Comparison of ENCODE assay signal across 20 mouse cellular contexts in the genomic region with DNA sequence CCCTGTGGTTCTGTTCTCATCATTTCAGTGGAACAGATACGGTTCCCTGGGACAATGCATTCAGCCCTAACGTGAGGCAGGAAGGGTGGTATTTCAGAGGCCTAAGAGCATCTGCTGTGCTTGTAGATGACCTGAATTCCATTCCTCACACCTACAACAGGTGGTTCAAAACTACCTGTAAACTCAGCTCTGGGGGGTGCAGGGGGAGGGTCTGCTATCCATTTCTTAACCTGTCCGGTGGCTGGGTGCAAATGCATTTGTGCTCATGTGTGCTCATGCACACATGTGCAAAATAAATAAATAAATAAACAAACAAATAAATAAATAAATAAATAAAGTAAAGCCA.
DNase-seq lines count a peak whose midpoint lies in the region; ATAC-seq lines count a peak whose summit lies in the region.
"Had no signal": no experiment of that assay in that cellular context is flagged by ENCODE, and none has a peak within 500 bp of the region (broad histone marks: within the 10 kb centered on the region; RNA-seq: fewer than 3 reads in every experiment).

No protein-coding gene starts in this region.

- H3K4me3 ChIP-seq in heart, embryonic 10.5 days: no peak overlapping the region
- no peak overlapping the region for H3K4me3 ChIP-seq in kidney, embryonic 14.5 days (ENCODE audit: low read length)
- H3K4me3 ChIP-seq in midbrain, embryonic 12.5 days: no peak overlapping the region
- no peak overlapping the region for H3K4me3 ChIP-seq in midbrain, embryonic 10.5 days
- H3K4me3 ChIP-seq: embryonic facial prominence, embryonic 15.5 days; erythroblast, embryonic 14.5 days; forebrain, embryonic 12.5 days; heart, adult 2 months; hindbrain, embryonic 10.5 days; intestine, embryonic 15.5 days had no signal

- no peak overlapping the region for H3K27ac ChIP-seq in heart, embryonic 10.5 days
- no peak overlapping the region for H3K27ac ChIP-seq in kidney, embryonic 14.5 days (ENCODE audit: low read depth, low read length)
- H3K27ac ChIP-seq in midbrain, embryonic 12.5 days (replicated peaks): no peak overlapping the region
- no peak overlapping the region for H3K27ac ChIP-seq in midbrain, embryonic 10.5 days (replicated peaks)
- H3K27ac ChIP-seq: forebrain, embryonic 12.5 days; heart, adult 2 months; hindbrain, embryonic 10.5 days; hindbrain, embryonic 14.5 days; intestine, embryonic 15.5 days had no signal

- 0 out of 2 replicates have a peak, but pooled peaks have one; percentile 12 for ATAC-seq in kidney, embryonic 14.5 days (ENCODE audit: low FRiP score, low TSS enrichment)
- ATAC-seq in midbrain, embryonic 12.5 days (ENCODE audit: low FRiP score, low read depth): 0 out of 2 replicates have a peak, but pooled peaks have one; percentile 2
- ATAC-seq: forebrain, embryonic 16.5 days; intestine, embryonic 15.5 days had no signal

- WGBS in heart, embryonic 10.5 days: 75% methylated on average over 3 of the region's 3 CpGs
- WGBS in kidney, embryonic 14.5 days: 50% methylated on average over 3 of the region's 3 CpGs
- WGBS in midbrain, embryonic 12.5 days: 56% methylated on average over 3 of the region's 3 CpGs
- WGBS in midbrain, embryonic 10.5 days: 67% methylated on average over 3 of the region's 3 CpGs

- peaks cover 26% of the 10 kb centered on the region for H3K4me1 ChIP-seq in heart, embryonic 10.5 days
- peaks cover 23% of the 10 kb centered on the region for H3K4me1 ChIP-seq in kidney, embryonic 14.5 days (ENCODE audit: control insufficient read depth, insufficient read depth, low read length)
- H3K4me1 ChIP-seq in midbrain, embryonic 12.5 days: peaks cover 12% of the 10 kb centered on the region
- H3K4me1 ChIP-seq in midbrain, embryonic 10.5 days: peaks cover 41% of the 10 kb centered on the region
- H3K4me1 ChIP-seq: intestine, embryonic 15.5 days had no signal

- no peaks in the 10 kb centered on the region for H3K36me3 ChIP-seq in heart, embryonic 10.5 days
- H3K36me3 ChIP-seq in kidney, embryonic 14.5 days (ENCODE audit: control insufficient read depth, insufficient read depth, low read length): no peaks in the 10 kb centered on the region
- no peaks in the 10 kb centered on the region for H3K36me3 ChIP-seq in midbrain, embryonic 12.5 days
- H3K36me3 ChIP-seq in midbrain, embryonic 10.5 days: no peaks in the 10 kb centered on the region
- H3K36me3 ChIP-seq: embryonic facial prominence, embryonic 15.5 days; forebrain, embryonic 12.5 days; hindbrain, embryonic 10.5 days; intestine, embryonic 15.5 days had no signal

- H3K4me2 ChIP-seq in kidney, embryonic 14.5 days (replicated peaks; ENCODE audit: low read depth, low read length): no peak overlapping the region
- no peak overlapping the region for H3K4me2 ChIP-seq in midbrain, embryonic 12.5 days (replicated peaks)
- H3K4me2 ChIP-seq: embryonic facial prominence, embryonic 15.5 days; forebrain, embryonic 12.5 days; hindbrain, embryonic 14.5 days; intestine, embryonic 15.5 days had no signal

- H3K27me3 ChIP-seq in heart, embryonic 10.5 days (ENCODE audit: insufficient read depth, poor library complexity, severe bottlenecking): no peaks in the 10 kb centered on the region
- H3K27me3 ChIP-seq in kidney, embryonic 14.5 days (ENCODE audit: control insufficient read depth, insufficient read depth, low read length): no peaks in the 10 kb centered on the region
- H3K27me3 ChIP-seq in midbrain, embryonic 12.5 days: no peaks in the 10 kb centered on the region
- no peaks in the 10 kb centered on the region for H3K27me3 ChIP-seq in midbrain, embryonic 10.5 days (ENCODE audit: low read depth, poor library complexity, severe bottlenecking)
- H3K27me3 ChIP-seq: embryonic facial prominence, embryonic 15.5 days; intestine, embryonic 15.5 days had no signal

- DNase-seq in heart, embryonic 10.5 days (ENCODE audit: low spot score): peak; percentile 53
- no peak for DNase-seq in heart, postnatal 36 days
- no peak for DNase-seq in kidney, adult 18-20 months
- no peak for DNase-seq in midbrain, embryonic 10.5 days (ENCODE audit: low spot score)
- DNase-seq: adrenal gland, adult 2 months; adrenal gland, postnatal 25 days; cerebellum, adult 18-20 months; cerebellum, adult 9-11 months; cerebellum, postnatal 36 days; gastrocnemius, postnatal 10 days; heart, adult 2 months had no signal

- intact Hi-C loops in heart, postnatal 36 days (cut with DNase I): no loop called here

- no peaks in the 10 kb centered on the region for H3K9me3 ChIP-seq in heart, embryonic 10.5 days
- no peaks in the 10 kb centered on the region for H3K9me3 ChIP-seq in kidney, embryonic 14.5 days (ENCODE audit: control insufficient read depth, low read length)
- H3K9me3 ChIP-seq in midbrain, embryonic 12.5 days: no peaks in the 10 kb centered on the region
- H3K9me3 ChIP-seq in midbrain, embryonic 10.5 days (replicated peaks): no peaks in the 10 kb centered on the region
- H3K9me3 ChIP-seq: embryonic facial prominence, embryonic 15.5 days; forebrain, embryonic 12.5 days; hindbrain, embryonic 10.5 days; intestine, embryonic 15.5 days had no signal

- H3K9ac ChIP-seq in kidney, embryonic 14.5 days (ENCODE audit: low read depth, low read length): no peak overlapping the region
- no peak overlapping the region for H3K9ac ChIP-seq in midbrain, embryonic 12.5 days (replicated peaks)
- H3K9ac ChIP-seq: embryonic facial prominence, embryonic 15.5 days; forebrain, embryonic 12.5 days; hindbrain, embryonic 14.5 days; intestine, embryonic 15.5 days had no signal
